Mouse (Mus musculus) neural tube, embryonic 10.5 days (tissue): ENCODE results near the gene Atg4d.
"Not testable (repeated sequence)": the region's sequence is repeated elsewhere in the genome, so short reads cannot be mapped to it uniquely, and the experiment has no call there.

Experiments used
- DNase-seq: peaks from one replicate; pipeline ENCODE4 v3.0.0-alpha.2; 2017; ENCODE audit warnings: low spot score; ENCODE audit errors: extremely low spot score

Atg4d gene

DNA sequence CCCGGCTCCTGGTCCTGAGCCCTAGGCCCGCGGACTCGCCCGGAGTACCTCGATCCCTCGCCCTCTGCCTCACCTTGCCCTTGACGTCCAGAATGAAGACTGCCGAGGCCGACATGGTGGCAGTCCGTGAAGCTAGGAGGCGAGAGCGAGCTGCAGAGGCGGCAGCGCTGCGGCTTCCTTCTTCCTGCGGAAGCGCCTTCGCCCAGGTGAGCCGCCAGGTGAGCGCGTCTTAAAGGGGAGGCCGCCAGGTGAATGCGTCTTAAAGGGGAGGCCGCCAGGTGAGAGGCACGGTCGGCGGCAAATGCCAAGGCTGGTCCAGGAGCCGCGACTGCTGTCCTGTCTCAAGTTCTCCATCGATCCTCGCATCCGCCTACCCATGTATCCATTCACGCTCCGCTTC, 47.0 kb downstream of the Atg4d start, which contains the start of gene Ap1m2:
TSS of gene Ap1m2 (minus strand) at position 204 of the 400 bp plus-strand sequence.
- DNase-seq = no peak

DNA sequence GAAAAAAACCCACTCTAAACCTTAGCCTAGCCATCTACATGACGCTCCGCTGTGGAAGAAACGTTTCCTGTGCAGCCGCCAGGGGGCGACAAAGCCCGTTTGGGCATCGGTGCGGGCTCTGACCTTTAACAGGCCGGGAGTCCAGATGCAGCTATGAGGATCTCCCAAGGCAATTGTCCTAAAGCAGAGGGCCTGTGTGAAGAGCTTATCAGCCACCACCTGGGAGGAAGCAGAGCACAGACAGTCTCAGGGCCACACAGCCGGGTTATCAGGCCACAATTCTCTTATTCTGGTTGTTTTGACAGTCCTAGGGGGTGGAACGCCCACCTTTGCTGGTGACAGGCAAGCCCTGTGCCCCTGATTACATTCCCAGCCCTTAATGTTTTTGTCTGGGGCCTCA, 48.3 kb downstream of the Atg4d start:
- DNase-seq = peak; percentile 90

DNA sequence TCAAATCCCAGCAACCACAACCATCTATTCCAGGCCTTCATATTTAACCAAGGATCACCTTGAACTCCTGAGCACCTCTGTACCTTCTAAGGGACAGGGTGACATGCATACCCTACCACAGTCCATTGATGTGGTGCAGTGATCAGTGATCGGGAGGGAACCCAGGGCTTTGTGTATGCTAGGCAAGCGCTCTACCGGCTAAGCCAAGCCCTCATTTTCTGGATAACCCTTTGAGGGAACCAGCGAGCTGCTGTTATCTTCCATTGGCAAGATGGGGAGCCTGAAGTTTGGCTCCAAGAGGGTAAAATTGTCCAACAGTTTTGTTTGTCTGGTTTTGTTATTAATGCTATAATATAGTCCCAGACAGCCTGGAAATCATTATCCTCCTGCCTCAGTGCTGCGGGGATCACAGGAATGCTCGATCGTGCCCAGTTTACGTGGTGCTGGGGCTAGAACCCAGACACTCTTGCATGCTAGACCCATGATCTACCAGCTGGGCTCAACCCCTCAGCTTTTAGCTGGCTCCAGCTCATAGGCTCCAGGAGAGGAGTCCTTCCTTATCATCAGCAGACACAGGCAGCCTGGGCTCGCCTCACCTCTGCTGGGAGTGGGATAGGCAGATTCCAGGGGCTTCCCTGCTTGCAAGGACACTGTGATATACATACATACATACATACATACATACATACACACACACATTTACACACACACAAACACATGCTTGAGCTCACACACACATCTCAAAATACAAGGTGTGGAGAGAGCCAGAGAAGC, 49.5 kb downstream of the Atg4d start:
- DNase-seq = no peak

DNA sequence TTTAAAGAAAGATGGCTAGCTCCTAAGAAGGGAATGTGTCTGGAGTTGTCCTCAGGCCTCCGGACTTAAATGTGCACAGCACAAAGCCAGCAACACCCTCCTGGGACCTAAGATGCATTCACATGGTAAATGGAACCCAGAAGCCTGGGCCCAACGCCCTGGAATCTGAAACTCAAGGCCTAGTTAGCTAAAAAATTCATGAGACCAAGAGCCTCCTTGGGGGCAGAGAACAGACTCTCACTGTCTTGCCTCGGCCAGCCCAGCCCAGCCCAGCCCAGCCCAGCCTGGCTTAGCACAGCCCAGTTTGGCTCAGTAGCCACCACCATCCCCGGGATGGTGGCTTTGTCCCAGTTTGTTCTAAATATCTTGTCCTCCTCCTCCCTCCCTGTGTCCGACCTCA, 50.3 kb downstream of the Atg4d start:
- no peak for DNase-seq

DNA sequence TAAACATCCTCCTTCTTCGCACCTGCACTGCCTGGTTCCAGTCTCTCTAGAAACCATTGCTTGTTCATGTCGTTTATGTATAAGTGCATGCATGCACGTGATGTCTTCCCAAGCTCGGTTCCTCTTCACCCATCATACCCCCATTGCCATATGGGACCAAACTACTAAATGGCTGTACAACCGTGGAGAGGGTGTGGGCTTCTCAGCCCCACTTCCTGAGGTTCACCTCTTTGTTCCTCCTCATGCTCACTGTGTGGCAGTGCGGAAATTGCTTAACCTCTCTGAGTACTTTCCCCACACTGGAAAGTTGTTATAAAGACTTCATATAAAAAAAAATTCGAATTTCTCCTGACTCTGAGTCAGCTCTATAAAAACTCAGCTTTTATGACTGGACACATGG, 51.6 kb downstream of the Atg4d start:
- DNase-seq = no peak

DNA sequence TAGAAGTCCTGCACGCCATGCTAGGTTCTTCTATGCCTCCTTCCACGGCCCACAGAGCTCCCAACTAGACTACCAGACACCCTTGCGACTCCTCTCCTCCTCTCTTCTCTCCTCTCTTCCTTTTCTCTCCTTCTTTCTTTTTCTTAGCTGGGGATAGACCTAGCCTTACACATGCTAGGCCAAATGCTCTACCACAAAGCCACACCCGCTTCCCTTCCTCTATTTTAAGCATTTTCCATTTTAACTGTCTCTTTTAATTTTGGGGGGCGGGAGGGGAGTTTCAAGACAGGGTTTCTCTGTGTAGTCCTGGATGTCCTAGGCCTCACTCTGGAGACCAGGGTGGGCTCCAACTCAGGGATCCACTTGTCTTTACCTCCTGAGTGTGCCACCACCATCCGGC, 53.7 kb downstream of the Atg4d start:
- DNase-seq = no peak

DNA sequence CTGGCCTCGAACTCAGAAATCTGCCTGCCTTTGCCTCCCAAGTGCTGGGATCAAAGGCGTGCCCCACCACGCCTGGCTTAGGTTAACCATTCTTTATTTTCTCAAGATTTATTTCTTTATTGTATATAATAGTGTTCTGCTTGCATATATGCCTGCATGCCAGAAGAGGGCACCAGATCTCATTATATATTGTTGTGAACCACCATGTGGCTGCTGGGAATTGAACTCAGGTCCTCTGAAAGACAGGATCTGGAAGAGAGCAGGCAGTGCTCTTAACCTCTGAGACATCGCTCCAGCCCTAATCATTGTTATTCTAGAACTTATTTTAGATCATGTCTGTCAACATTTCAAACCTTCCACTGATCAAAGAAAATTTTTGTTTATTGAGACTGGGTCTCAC, 54.4 kb downstream of the Atg4d start:
- DNase-seq = no peak

DNA sequence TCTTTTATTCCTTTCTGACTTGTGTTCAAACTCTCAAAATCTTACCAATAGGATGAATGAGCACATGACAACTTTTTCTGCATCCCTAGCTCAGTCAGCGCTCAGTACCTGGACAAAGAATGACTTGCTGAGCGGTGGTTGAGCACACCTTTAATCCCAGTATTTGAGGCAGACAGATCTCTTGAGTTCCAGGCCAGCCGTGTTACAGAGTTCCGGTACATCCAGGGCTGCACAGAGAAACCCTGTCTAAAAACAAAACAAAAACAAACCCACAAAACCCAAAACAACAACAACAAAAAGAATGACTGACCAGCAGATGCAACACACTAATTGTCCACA, 55.2 kb downstream of the Atg4d start:
- no peak for DNase-seq

DNA sequence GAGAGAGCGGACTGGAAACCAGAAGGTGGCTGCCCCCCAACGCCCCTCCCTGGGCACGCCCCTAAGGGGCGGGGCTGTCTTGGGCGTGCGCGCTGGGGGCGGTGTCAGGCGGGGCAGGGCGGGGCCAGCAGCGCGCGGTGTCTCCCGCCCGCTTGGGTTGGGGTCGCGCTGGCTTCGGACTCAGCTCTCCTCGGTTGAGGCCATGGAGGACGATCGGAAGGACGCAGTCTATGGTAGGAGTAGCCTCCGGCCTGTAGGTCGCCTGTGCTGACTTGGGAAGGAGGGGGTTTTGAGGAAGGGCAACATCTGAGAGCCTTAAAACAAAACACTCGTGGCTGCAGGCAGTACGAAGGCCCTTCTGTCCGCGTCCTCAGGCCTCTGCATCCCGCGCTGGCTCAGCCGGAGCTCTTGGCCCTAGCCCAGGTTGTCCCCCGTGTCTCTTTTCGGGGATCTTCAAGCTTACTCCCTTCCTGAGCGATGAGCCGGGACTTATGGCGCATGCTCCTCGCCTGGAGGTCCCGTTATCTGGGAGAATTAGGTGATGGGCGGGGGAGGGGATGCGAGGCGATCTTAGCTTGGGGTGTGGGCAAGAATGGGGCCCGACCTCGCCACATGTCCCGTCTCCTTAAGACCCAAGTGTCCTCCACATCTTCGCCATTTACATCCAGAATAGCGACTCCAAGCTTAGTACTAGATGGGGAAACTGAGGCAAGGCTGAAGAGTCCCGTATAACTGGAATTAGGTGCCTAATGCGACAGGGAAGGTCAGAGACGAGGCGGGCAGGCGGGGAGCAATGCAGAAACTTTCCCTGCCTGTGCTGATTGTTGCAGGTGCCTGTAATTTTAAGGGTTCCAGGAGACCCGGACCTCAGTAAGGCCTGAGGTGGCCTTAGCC, 55.8 kb downstream of the Atg4d start, which contains the start of gene Slc44a2:
TSS of gene Slc44a2 (plus strand) at position 80 of the 894 bp plus-strand sequence.
- DNase-seq = peak; percentile 89

DNA sequence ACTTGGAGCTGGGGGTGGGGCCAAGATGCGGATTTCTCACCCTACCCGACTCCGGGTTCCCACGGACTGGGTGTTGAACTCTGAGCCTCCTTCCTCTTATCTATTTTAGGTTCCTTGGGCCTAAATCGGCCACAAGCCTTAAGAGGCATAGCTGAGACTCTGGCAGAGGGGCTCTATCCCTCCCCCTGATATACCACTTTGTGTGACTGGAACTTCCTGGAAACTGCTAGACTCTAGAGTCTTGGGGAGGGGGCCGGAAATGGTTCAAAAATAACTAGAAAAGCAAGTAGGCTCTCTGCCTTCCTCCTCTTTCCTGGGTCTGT, 56.4 kb downstream of the Atg4d start:
- DNase-seq = no peak

DNA sequence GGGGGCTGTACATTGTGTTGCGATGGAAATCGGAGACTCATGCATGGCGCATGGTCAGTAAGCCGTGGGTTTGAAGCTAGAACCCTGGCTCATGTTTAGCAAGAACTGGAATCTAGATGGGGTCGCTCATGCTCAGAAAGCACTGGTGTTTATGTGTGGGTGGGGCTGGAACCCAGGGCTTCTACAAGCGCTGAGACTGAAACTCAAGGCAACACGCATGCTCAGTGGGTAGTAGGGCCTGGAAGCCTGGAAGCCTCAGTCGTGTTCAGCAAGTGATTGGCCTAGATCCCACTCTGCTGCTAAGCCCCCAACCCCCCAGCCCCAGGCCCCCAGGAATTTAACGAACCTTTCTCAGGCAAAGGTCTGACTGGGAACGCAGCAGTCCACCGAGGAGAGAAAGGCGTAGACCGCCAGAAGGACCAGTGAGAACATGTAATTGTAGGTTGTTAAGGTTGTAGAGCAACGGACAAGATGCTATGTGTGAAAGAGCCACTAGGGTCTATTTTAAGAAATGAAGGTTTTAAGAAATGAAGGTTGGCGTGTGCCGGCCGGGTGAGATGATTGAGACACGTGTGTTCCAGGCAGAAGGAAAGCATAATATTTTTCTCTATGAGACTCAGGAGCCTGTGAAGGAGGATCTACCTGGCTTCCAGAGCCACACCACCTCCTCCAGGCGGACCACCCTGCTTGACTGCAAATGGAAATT, 57.3 kb downstream of the Atg4d start:
- no peak for DNase-seq

DNA sequence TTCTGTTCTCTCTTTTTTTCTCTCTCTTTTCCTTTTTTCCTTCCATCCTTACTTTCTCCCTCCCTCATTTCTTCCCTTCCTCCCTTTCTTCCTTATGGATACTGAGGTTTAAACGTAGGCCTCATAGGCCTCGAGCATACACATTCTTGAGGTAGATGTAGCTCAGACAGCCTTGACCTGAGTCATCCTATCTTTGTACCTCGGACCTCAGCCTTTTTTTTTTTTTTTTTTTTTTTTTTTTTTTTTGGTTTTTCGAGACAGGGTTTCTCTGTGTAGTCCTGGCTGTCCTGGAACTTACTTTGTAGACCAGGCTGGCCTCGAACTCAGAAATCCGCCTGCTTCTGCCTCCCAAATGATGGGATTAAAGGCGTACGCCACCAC, 57.8 kb downstream of the Atg4d start:
- not testable (repeated sequence) for DNase-seq

DNA sequence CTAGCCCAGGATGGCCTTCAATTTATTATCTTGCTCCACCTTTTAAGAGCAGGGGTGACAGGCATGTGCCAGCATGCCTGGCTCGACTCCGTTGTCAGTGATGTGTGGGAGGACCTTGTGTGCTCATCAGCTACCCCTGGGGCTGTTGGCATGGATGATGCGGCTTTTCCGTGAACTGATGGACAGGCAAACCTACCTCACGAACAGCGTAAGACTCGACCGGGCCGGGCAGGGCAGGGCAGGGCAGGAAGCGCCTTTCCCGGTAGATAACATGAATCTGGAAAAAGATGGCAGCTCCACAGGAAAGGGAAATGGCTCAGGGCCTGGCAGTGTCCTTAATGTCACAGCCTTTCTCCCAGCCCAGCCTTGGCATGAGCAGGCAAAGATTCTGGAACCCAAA, 59.2 kb downstream of the Atg4d start:
- no peak for DNase-seq
